Mouse (Mus musculus) heart, embryonic 14.5 days (tissue): ENCODE data around the gene Tgfbr3. TPM values are rescaled to one million over a fixed set of nuclear protein-coding genes. Genes with fewer than 3 reads are reported as not detected.
A peak's percentile ranks its signal among the peaks of the same experiment; 100 is the strongest.

Experiments
- ATAC-seq: fragments of 200-750 bp; cut with Nextera tagmentation; 2 replicates; pipeline ENCODE4 v1.8.0; 2017; ENCODE audit warnings: low read depth, moderate TSS enrichment; ENCODE audit not compliant: insufficient number of reproducible peaks, insufficient read depth, low FRiP score
- H3K27ac ChIP-seq, 2 experiments: fragments of 200-500 bp in 1 of 2; fragments of 300-500 bp in 1 of 2; sonication (generic) in 1 of 2; replicated peaks in 1 of 2; 2 replicates each; pipeline ENCODE4 v1.5.1; 2012 to 2014; ENCODE audit warnings: low read depth in 2 of 2, low read length in 2 of 2, control low read depth in 1 of 2, mild to moderate bottlenecking in 1 of 2, mixed read lengths in 1 of 2; ENCODE audit not compliant: control insufficient read depth in 1 of 2, insufficient read depth in 1 of 2
- H3K27me3 ChIP-seq: fragments of 300-500 bp; sonication (generic); 2 replicates; pipeline ENCODE4 v1.6.1; 2014; ENCODE audit warnings: mild to moderate bottlenecking, low read length, control low read depth; ENCODE audit not compliant: control insufficient read depth, insufficient read depth
- H3K36me3 ChIP-seq: fragments of 300-500 bp; sonication (generic); 2 replicates; pipeline ENCODE4 v1.6.1; 2014; ENCODE audit warnings: mild to moderate bottlenecking, control low read depth, low read length, mixed read lengths; ENCODE audit not compliant: control insufficient read depth, insufficient read depth
- H3K4me1 ChIP-seq, 2 experiments: fragments of 200-500 bp in 1 of 2; fragments of 300-500 bp in 1 of 2; sonication (generic) in 1 of 2; 2 replicates each; pipeline ENCODE4 v1.6.1; 2012 to 2014; ENCODE audit warnings: low read length in 2 of 2, control low read depth in 1 of 2, mixed read lengths in 1 of 2; ENCODE audit not compliant: control insufficient read depth in 2 of 2, insufficient read depth in 2 of 2
- H3K4me2 ChIP-seq: fragments of 300-500 bp; sonication (generic); 2 replicates; pipeline ENCODE4 v1.6.1; 2014; ENCODE audit warnings: mild to moderate bottlenecking, low read length
- H3K4me3 ChIP-seq, 2 experiments: fragments of 200-500 bp in 1 of 2; fragments of 300-500 bp in 1 of 2; sonication (generic) in 1 of 2; 2 replicates each; pipeline ENCODE4 v1.5.1; 2012 to 2014; ENCODE audit warnings: low read length in 2 of 2, mild to moderate bottlenecking in 2 of 2, control low read depth in 1 of 2, low read depth in 1 of 2, moderate library complexity in 1 of 2; ENCODE audit not compliant: control insufficient read depth in 1 of 2, insufficient read depth in 1 of 2
- H3K9ac ChIP-seq: fragments of 300-500 bp; sonication (generic); 2 replicates; pipeline ENCODE4 v1.6.1; 2014; ENCODE audit warnings: mild to moderate bottlenecking, low read length
- H3K9me3 ChIP-seq: fragments of 300-500 bp; sonication (generic); 2 replicates; pipeline ENCODE4 v1.6.1; 2016; ENCODE audit warnings: low read length, control low read depth; ENCODE audit not compliant: control insufficient read depth
- WGBS: fragments of 180-500 bp; shearing (Covaris S2); extraction: QIAGEN DNeasy Blood & Tissue Kit; methylation state at CpG from one replicate; pipeline ENCODE4 v1.1.7; 2014; 5-methylcytosine and 5-hydroxymethylcytosine counted together
- polyA plus RNA-seq: library from polyadenylated mRNA; unstranded; fragments of >200 nt; fragmentation: Nextera tagmentation; extraction: Ambion mirVana; gene quantifications from 2 replicates; pipeline ENCODE4 v1.2.1, GENCODE M21; 2014

The Tgfbr3 gene
- polyA plus RNA-seq, 1 experiment from 2014 or later: 24.1 TPM

DNA sequence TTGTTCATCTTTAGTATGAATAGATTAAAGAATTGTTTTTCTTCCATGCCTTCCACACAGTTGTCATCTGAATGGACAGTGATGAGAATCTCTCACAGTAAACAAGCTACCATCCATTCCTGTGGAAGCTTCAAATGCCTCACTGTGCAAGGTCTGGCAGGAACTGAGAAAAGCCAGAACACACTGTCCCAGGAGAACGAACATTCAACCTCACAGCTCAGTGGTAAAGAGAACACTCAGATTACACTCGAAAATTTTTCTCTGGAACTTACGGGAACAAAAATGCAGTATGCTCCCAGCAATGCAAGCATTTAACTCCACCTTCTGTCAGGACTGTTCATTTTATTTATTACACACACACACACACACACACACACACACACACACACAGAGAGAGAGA is 13.2 kb downstream of the Tgfbr3 start:
- Histone ChIP-seq H3K9ac (no peak overlapping the region), H3K4me3 (no peak overlapping the region), H3K4me1 (peaks cover 3 to 26% of the 10 kb centered on the region in 2 experiments), H3K9me3 (no peaks in the 10 kb centered on the region; the same call in 1 of the 2 replicates), H3K27me3 (no peaks in the 10 kb centered on the region), H3K4me2 (no peak overlapping the region), H3K27ac (peak overlapping the region in 1 of 2 experiments; percentile 35; a peak in 1 of 4 replicates), H3K36me3 (no peaks in the 10 kb centered on the region)
- 23% methylated on average over 3 of the region's 3 CpGs for WGBS
- no peak for ATAC-seq

- Histone ChIP-seq H3K9ac (no peak overlapping the region; the same call in 1 of the 2 replicates), H3K4me1 (peaks cover 22 to 54% of the 10 kb centered on the region in 2 experiments), H3K9me3 (no peaks in the 10 kb centered on the region), H3K4me2 (no peak overlapping the region), H3K4me3 (no peak overlapping the region), H3K27me3 (no peaks in the 10 kb centered on the region), H3K36me3 (no peaks in the 10 kb centered on the region), H3K27ac (no peak overlapping the region)
- no peak for ATAC-seq
- 65% methylated on average over 11 of the region's 11 CpGs for WGBS
Measured at GRCm38 (mm10) chr5:107272252-107273028, 17.0 kb downstream of the Tgfbr3 start.

- peak overlapping the region; percentile 6 to 9; a peak in 2 of 4 replicates for H3K27ac ChIP-seq
- H3K9me3 ChIP-seq: no peaks in the 10 kb centered on the region
- no peak for ATAC-seq
- WGBS: 28% methylated on average over 6 of the region's 6 CpGs
- no peaks in the 10 kb centered on the region for H3K27me3 ChIP-seq
- H3K4me3 ChIP-seq: no peak overlapping the region
- H3K9ac ChIP-seq: peak overlapping the region; percentile 18; the same call in 1 of the 2 replicates
- peak overlapping the region; percentile 35 for H3K4me2 ChIP-seq
- H3K36me3 ChIP-seq: peaks cover 22% of the 10 kb centered on the region
- H3K4me1 ChIP-seq: peaks cover 20 to 37% of the 10 kb centered on the region in 2 experiments
Measured at GRCm38 (mm10) chr5:107269006-107269328, 20.5 kb downstream of the Tgfbr3 start.

GRCm38 (mm10) chr5:107268121-107269005 is 21.1 kb downstream of the Tgfbr3 start:
- H3K36me3 ChIP-seq: peaks cover 22% of the 10 kb centered on the region
- H3K4me2 ChIP-seq: peak overlapping the region; percentile 35
- H3K4me3 ChIP-seq: no peak overlapping the region
- H3K9ac ChIP-seq: peak overlapping the region; percentile 18; the same call in 1 of the 2 replicates
- H3K9me3 ChIP-seq: no peaks in the 10 kb centered on the region
- WGBS: 52% methylated on average over 16 of the region's 16 CpGs
- H3K27ac ChIP-seq: peak overlapping the region in 1 of 2 experiments; percentile 12; a peak in 1 of 4 replicates
- H3K27me3 ChIP-seq: no peaks in the 10 kb centered on the region
- no peak for ATAC-seq
- peaks cover 20 to 37% of the 10 kb centered on the region in 2 experiments for H3K4me1 ChIP-seq

DNA sequence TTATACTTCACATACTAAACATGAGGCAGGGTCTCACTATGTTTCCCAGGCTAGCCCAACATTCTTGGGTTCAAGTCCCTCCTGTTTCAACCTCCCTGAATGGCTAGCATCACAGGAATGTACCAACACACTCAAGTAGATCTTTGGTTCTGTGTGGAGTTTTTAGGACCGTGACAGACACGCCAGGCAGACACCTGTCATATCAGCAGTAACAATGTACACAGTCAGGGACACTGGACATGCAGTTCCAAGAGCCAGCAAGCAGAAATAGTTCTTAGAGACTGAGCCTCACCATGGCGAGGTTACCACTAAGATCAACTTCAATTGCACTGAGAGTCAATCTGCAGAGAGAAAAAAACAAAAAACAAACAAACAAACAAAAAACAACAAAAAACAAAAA is 22.9 kb downstream of the Tgfbr3 start:
- H3K9me3 ChIP-seq: no peaks in the 10 kb centered on the region
- H3K9ac ChIP-seq: no peak overlapping the region
- H3K27me3 ChIP-seq: no peaks in the 10 kb centered on the region
- ATAC-seq: no peak
- H3K4me3 ChIP-seq: no peak overlapping the region
- peaks cover 22% of the 10 kb centered on the region for H3K36me3 ChIP-seq
- no peak overlapping the region for H3K4me2 ChIP-seq
- H3K4me1 ChIP-seq: peaks cover 26 to 38% of the 10 kb centered on the region in 2 experiments
- 35% methylated on average over 3 of the region's 3 CpGs for WGBS
- peak overlapping the region in 1 of 2 experiments; percentile 51; a peak in 2 of 4 replicates for H3K27ac ChIP-seq

DNA sequence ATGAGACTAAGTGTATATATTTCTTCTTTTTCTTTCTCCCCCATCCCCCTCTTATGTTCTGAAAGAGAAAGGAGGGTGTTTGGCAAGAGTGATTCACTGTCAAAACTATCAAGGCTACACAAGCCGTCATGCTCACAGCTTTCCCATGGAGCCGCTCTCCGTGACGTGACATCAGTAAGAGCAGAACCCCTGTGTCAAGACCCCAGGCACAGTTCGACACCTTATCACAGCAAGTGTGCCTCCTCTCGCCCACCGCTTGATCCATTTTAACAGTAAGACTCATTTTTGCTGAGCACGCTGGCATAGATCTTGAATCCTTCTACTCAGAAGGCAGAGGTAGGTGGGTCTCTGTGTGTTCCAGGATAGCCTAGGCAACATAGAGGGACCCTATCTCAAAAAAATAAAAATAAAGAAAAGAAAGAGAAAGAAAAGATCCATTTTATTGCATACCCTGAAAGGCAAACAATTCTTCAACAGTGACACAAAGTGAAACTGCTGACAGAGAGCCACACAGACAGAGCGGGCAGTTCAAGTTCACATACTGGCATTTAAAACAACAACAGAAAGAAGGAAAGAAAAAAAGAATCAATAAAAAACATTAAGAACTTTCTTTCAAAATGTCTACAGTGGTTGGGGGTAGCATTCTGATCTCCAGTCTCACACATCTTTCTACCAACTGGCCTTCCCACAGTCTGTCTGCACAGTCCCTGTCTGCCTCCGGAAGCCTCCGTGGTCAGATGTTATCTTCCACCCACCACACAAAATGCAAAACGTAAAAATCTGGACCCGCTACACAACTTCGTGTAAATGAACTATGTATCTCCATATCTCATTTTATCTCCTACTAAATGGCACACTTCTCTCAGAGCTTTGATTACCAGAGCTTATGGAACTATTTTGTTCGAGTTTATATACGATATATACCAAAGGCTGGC is 24.7 kb downstream of the Tgfbr3 start:
- WGBS: 89% methylated on average over 16 of the region's 16 CpGs
- H3K4me2 ChIP-seq: no peak overlapping the region
- no peaks in the 10 kb centered on the region for H3K27me3 ChIP-seq

GRCm38 (mm10) chr5:107263836-107264235 is 25.6 kb downstream of the Tgfbr3 start:
- Histone ChIP-seq H3K4me1 (peaks cover 15 to 22% of the 10 kb centered on the region in 2 experiments), H3K4me2 (no peak overlapping the region), H3K9me3 (no peaks in the 10 kb centered on the region), H3K4me3 (no peak overlapping the region), H3K36me3 (peaks cover 22% of the 10 kb centered on the region), H3K27me3 (no peaks in the 10 kb centered on the region), H3K9ac (no peak overlapping the region), H3K27ac (no peak overlapping the region)
- WGBS: 94% methylated on average over 3 of the region's 3 CpGs
- no peak for ATAC-seq

More for the DNA sequence above, 24.7 kb downstream of the Tgfbr3 start:
- Histone ChIP-seq H3K9me3 (no peaks in the 10 kb centered on the region), H3K9ac (no peak overlapping the region), H3K36me3 (peaks cover 22% of the 10 kb centered on the region), H3K4me1 (peaks cover 20 to 27% of the 10 kb centered on the region in 2 experiments), H3K4me3 (no peak overlapping the region), H3K27ac (no peak overlapping the region)
- ATAC-seq: no peak
